Mouse (Mus musculus) intestine, embryonic 14.5 days (tissue): Measurements from ENCODE around the gene Pomp. TPM values are rescaled to one million over a fixed set of nuclear protein-coding genes. Genes with fewer than 3 reads are reported as not detected.
"Not testable (repeated sequence)": the region's sequence is repeated elsewhere in the genome, so short reads cannot be mapped to it uniquely, and the experiment has no call there.

Experiments
- ATAC-seq: fragments of 200-750 bp; cut with Nextera tagmentation; replicated peaks from 2 replicates; pipeline ENCODE4 v1.8.0; 2017; ENCODE audit warnings: low read depth, moderate number of reproducible peaks, moderate TSS enrichment, moderate library complexity; ENCODE audit not compliant: low FRiP score, low TSS enrichment
- DNase-seq: peaks from one replicate; pipeline ENCODE4 v3.0.0-alpha.2; 2018; ENCODE audit warnings: low spot score
- H3K27ac ChIP-seq: fragments of 300-500 bp; sonication (generic); 2 replicates; pipeline ENCODE4 v1.5.1; 2014; ENCODE audit warnings: low read depth, mild to moderate bottlenecking, control low read depth
- H3K27me3 ChIP-seq: fragments of 300-500 bp; sonication (generic); replicated peaks from 2 replicates; pipeline ENCODE4 v1.6.1; 2014; ENCODE audit warnings: low read length, control low read depth; ENCODE audit not compliant: control insufficient read depth, insufficient read depth
- H3K36me3 ChIP-seq: fragments of 300-500 bp; sonication (generic); 2 replicates; pipeline ENCODE4 v1.6.1; 2014; ENCODE audit warnings: low read length, control low read depth; ENCODE audit not compliant: control insufficient read depth, insufficient read depth
- H3K4me1 ChIP-seq: fragments of 300-500 bp; sonication (generic); replicated peaks from 2 replicates; pipeline ENCODE4 v1.6.1; 2014; ENCODE audit warnings: low read length, control low read depth, mixed read lengths; ENCODE audit not compliant: control insufficient read depth, insufficient read depth
- H3K4me2 ChIP-seq: fragments of 300-500 bp; sonication (generic); 2 replicates; pipeline ENCODE4 v1.6.1; 2014; ENCODE audit warnings: low read length
- H3K4me3 ChIP-seq: fragments of 300-500 bp; sonication (generic); 2 replicates; pipeline ENCODE4 v1.5.1; 2014; ENCODE audit warnings: low read depth, low read length, control low read depth, mixed read lengths
- H3K9ac ChIP-seq: fragments of 300-500 bp; sonication (generic); 2 replicates; pipeline ENCODE4 v1.6.1; 2014; ENCODE audit warnings: mild to moderate bottlenecking, low read length
- H3K9me3 ChIP-seq: fragments of 300-500 bp; sonication (generic); 2 replicates; pipeline ENCODE4 v1.6.1; 2016; ENCODE audit warnings: low read length, control low read depth; ENCODE audit not compliant: control insufficient read depth
- WGBS: fragments of 180-500 bp; shearing (Covaris S2); extraction: QIAGEN DNeasy Blood & Tissue Kit; methylation state at CpG from one replicate; pipeline ENCODE4 v1.1.7; 2014; 5-methylcytosine and 5-hydroxymethylcytosine counted together
- polyA plus RNA-seq: library from polyadenylated mRNA; unstranded; fragments of >200 nt; fragmentation: Nextera tagmentation; extraction: Ambion mirVana; gene quantifications from 2 replicates; pipeline ENCODE4 v1.2.1, GENCODE M21; 2014

Gene Pomp
- polyA plus RNA-seq, 1 experiment from 2014 or later, result 418 TPM

DNA sequence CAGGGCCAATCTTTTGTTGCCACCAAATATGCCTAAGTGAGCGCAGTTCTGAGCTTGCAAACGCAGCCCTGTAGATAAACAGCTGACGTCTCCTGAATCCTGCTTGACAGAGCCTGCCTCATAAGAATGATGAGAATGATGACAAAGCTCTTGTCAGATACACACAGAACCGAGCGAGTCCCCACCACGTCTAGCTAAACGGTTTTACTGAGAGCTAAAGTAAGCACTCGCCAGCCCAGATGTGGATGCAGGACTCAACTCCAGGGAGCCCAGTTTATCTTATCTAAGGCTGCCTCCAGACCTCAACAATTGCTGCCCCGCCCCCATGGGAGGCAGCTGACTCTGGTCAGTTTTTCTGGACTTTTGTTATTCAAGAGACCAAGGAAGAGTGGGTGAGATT, 32.9 kb downstream of the Pomp start:
- 19% methylated on average over 9 of the region's 9 CpGs for WGBS
- Histone ChIP-seq H3K36me3 (no peaks in the 10 kb centered on the region), H3K4me2 (peak overlapping the region; percentile 97; the same call in 1 of the 2 replicates), H3K27me3 (0 out of 2 replicates have a peak, but pooled peaks cover 2% of the 10 kb centered on the region), H3K9ac (no peak overlapping the region), H3K4me1 (peaks cover 15% of the 10 kb centered on the region), H3K9me3 (no peaks in the 10 kb centered on the region), H3K27ac (no peak overlapping the region), H3K4me3 (no peak overlapping the region)
- DNase-seq (no peak), ATAC-seq (no peak)

DNA sequence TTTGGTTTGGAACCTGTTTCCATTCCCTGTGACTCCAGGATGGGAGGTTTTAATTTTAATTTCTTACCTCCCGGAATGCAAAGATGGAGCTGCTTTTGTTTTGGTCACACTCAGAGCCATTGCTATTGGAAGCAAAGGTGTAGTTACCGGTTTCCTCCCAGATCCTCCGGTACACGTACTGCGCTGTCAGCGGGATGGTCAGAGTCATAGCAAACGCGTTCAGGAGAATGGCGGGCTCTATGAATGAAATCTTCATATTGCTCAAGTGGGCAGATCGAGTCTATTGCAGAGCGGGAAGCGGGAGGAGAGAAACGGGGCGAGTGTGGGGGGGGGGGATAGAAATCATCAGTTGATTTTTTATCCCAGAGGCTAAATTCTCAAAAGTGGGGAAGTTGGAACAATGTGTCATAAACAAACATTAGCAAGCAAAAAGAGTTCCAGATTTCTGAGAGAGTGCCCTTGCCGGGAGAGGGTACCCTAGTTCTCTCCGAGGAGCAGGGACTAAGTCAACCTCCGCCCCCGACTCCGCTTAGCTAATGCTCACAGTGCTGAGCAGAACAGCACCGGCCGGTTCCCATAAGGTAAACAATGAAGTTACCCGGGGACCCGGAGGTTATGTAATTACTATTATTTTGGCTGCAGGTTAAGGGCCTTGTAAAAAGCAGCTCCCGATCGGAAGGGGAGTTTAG, 33.6 kb downstream of the Pomp start:
- H3K4me3 ChIP-seq, result peak overlapping the region; percentile 62
- H3K4me1 ChIP-seq, result peaks cover 15% of the 10 kb centered on the region
- peak overlapping the region; percentile 48 for H3K9ac ChIP-seq
- H3K27ac ChIP-seq, result no peak overlapping the region
- no peaks in the 10 kb centered on the region for H3K36me3 ChIP-seq
- H3K27me3 ChIP-seq, result 0 out of 2 replicates have a peak, but pooled peaks cover 2% of the 10 kb centered on the region
- WGBS, result 2% methylated on average over 25 of the region's 25 CpGs
- peak overlapping the region; percentile 97 for H3K4me2 ChIP-seq
- DNase-seq (no peak), ATAC-seq (peak; percentile 30; the same call in 1 of the 2 replicates)
- no peaks in the 10 kb centered on the region for H3K9me3 ChIP-seq

DNA sequence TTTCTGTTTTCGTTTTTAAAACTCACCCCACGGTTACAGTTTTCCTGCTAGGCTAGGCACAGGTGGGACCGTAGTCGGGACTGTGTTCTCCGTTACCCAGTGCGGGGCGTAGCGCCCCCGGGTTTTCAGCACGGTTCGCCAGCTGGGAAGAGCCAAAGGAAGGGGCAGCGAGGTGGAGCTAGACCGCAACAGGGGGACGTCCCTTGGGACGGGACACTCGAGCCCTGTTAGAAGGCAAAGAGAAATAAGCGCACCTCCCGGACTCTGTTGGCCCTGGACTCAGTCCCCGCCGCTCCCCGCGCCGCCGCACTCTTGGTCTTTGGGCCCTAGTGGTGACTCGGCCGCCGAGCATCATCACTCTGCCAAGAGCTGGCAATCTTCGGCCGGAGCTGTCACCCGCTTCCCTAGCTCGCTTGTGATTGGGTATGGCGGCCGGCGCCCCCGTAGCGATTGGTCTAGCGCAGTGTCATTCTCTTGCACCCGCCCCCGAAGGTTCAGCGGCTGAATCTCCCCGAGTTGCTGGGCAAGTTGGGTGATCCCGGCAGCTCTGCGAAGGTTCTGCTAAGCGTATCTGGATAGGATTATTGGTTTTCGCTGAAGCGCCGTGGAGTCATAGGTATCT, 34.3 kb downstream of the Pomp start, which contains the start of gene Slc46a3:
Slc46a3 (minus strand) TSS at position 361 of the 622 bp plus-strand sequence.
- Histone ChIP-seq H3K9ac (peak within 1 kb of the TSS; percentile 48), H3K4me1 (peaks cover 15% of the 10 kb centered on the region), H3K9me3 (no peaks in the 10 kb centered on the region), H3K36me3 (no peaks in the 10 kb centered on the region), H3K27me3 (0 out of 2 replicates have a peak, but pooled peaks cover 2% of the 10 kb centered on the region), H3K4me3 (peak within 1 kb of the TSS; percentile 62), H3K4me2 (peak within 1 kb of the TSS; percentile 97), H3K27ac (no peak within 1 kb of the TSS)
- WGBS, result under 1% methylated on average over 47 of the region's 47 CpGs
- ATAC-seq, result peak; percentile 97
- DNase-seq, result peak; percentile 100

DNA sequence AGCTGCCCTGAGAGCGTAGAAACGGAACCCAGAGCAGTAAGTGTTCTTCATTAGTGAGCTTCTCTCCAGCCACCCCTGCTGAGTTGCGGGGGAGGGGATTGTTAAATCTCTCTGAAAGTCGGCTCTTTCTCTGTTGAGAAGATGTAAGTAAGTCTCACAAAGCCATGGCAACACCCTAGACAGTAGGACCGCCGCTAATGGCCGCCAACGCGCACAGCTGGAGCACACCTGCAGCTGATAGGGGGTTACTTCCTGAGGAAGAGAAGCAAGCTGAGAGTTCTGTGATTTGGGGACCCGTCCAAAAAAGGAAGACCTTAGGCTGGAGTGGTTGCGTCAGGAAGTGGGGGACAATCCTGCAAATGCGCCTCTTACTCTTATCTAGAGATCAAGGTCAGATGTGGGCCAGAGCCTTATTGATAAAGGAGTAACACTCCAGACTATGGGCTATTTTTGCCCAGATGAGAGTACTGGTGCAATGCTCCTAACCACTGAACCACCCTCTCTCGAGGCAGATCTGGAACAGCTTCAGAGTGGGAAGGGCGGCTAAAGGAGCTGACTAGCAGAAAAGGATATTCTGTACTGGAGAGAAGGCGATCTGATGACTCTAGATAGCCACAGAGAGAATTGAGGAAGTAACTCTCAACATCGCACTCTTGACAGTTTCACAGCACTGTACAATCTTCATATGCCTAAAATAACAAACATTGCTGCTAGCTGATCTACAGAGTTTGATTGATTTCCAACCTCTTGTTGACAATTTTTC, 35.4 kb downstream of the Pomp start:
- no peaks in the 10 kb centered on the region for H3K36me3 ChIP-seq
- H3K4me2 ChIP-seq, result peak overlapping the region; percentile 97
- 27% methylated on average over 16 of the region's 16 CpGs for WGBS
- 0 out of 2 replicates have a peak, but pooled peaks cover 2% of the 10 kb centered on the region for H3K27me3 ChIP-seq
- H3K4me3 ChIP-seq, result peak overlapping the region; percentile 62
- H3K9me3 ChIP-seq, result no peaks in the 10 kb centered on the region
- DNase-seq, result no peak
- peaks cover 15% of the 10 kb centered on the region for H3K4me1 ChIP-seq
- no peak overlapping the region for H3K9ac ChIP-seq
- no peak overlapping the region for H3K27ac ChIP-seq
- no peak for ATAC-seq

DNA sequence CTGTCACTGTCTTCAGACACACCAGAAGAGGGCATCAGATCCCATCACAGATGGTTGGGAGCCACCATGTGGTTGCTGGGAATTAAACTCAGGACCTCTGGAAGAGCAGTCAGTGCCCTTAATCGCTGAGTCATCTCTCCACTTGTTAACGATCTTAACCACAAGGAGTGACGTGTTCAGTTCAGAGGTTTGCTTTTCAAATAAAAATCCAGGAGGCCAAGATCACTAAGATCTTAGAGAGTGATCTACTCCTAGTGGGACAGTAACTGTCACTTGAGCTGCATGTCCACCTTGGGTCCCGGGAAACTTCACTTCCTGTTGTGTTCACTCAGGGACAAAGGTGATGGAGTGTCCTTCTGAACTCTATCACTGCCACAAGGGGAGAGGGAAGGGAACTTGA, 36.2 kb downstream of the Pomp start:
- H3K9ac ChIP-seq, H3K4me2 ChIP-seq, H3K36me3 ChIP-seq, DNase-seq, H3K4me3 ChIP-seq, H3K9me3 ChIP-seq, H3K27ac ChIP-seq, ATAC-seq, H3K27me3 ChIP-seq: not testable (repeated sequence)
- WGBS, result 79% methylated on average over 4 of the region's 4 CpGs
- peaks cover 15% of the 10 kb centered on the region for H3K4me1 ChIP-seq

DNA sequence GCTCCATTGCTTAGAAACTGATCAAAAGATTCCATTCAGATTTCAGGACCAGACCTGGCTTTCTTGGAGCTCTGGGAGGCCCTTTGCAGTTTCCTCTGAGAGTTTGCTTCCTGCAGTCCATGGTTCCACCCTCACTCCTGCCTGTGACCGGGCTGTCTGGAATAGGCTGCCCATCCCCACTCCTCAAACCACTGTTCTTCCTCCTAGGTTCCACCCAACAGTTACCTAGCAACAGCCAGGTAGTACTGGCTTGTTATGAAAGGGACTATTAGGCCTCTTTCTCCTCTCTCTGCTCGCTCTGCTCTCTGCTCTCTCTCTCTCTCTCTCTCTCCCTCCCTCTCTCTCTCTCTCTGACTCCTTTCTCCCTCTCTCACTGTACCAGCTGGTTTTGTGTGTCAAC, 38.0 kb downstream of the Pomp start:
- no peak for ATAC-seq
- H3K9me3 ChIP-seq, result no peaks in the 10 kb centered on the region
- no peak for DNase-seq
- H3K36me3 ChIP-seq, result no peaks in the 10 kb centered on the region
- no peak overlapping the region for H3K27ac ChIP-seq
- 0 out of 2 replicates have a peak, but pooled peaks cover 2% of the 10 kb centered on the region for H3K27me3 ChIP-seq
- H3K4me1 ChIP-seq, result peaks cover 10% of the 10 kb centered on the region
- 64% methylated on average over 2 of the region's 2 CpGs for WGBS
- H3K4me2 ChIP-seq, result no peak overlapping the region
- H3K4me3 ChIP-seq, result no peak overlapping the region
- H3K9ac ChIP-seq, result no peak overlapping the region

DNA sequence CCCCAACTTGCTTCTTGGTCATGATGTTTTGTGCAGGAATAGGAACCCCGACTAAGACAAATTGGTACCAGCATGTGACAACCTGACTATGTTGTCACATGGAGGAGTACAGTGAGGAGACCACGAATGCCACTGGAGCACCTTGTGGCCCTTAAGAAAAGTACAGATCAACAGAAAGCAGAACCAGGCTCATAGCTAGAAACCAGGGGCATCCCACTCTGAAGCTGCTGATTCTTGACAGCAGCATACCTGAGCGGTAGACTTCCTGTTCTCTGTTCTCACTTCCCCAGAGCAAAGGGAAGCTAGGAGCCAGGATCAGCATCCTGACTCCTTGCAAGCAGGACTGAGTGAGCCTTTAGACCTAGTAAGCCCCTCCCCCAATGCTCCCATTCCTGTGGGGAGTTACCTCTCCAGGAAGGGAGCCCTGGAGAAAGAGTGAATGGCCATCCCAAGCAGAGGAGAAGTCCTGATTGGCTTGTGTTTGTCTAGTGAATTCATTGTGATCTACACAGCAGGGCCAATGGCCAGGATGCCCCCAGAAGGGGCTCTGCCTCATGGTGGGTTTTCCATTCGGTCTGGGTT, 38.8 kb downstream of the Pomp start:
- 0 out of 2 replicates have a peak, but pooled peaks cover 2% of the 10 kb centered on the region for H3K27me3 ChIP-seq
- H3K27ac ChIP-seq, result no peak overlapping the region
- no peak overlapping the region for H3K4me3 ChIP-seq
- H3K9me3 ChIP-seq, result no peaks in the 10 kb centered on the region
- no peak for ATAC-seq
- WGBS, result 68% methylated on average over 4 of the region's 4 CpGs
- H3K4me1 ChIP-seq, result peaks cover 8% of the 10 kb centered on the region; the same call in 1 of the 2 replicates
- no peak overlapping the region for H3K9ac ChIP-seq
- no peak overlapping the region for H3K4me2 ChIP-seq
- no peak for DNase-seq
- H3K36me3 ChIP-seq, result no peaks in the 10 kb centered on the region

DNA sequence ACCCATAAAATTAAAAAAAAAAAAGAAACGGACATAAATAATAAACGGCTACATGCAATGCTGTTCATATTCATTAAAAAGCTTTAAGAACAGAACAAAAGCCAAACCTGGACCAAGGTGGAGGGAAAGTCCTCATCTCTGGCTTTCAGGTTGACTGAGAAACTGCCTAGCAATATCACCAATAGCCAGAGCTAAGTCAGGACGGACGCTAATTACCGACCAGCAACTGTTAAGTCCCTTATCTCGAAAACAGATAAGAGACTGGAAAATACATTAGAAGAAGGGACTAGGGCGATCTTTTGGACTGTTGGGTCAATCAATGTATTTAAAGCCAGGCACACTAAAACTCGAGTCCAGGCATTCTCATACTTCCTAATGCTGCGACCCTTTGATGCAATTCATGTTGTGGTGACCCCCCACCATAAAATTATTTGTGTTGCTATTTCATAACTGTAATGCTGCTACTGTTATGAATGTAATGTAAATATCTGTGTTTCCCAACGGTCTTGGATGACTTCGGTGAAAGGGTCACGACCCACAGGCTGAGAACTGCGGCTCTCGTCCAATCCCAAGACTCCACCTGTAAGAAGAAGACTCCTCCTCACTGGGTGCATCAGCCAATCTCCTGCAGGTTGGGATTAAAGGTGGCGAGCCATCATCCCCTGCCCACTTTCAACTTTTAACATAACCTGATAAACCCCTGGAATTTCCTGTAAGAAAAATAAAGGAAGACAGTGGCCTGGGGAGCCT, 41.9 kb downstream of the Pomp start:
- no peaks in the 10 kb centered on the region for H3K27me3 ChIP-seq
- H3K27ac ChIP-seq, result no peak overlapping the region
- H3K9me3 ChIP-seq, result no peaks in the 10 kb centered on the region
- DNase-seq (no peak), ATAC-seq (no peak)
- no peaks in the 10 kb centered on the region for H3K36me3 ChIP-seq
- no peaks in the 10 kb centered on the region for H3K4me1 ChIP-seq
- no peak overlapping the region for H3K4me2 ChIP-seq
- H3K9ac ChIP-seq, result no peak overlapping the region
- H3K4me3 ChIP-seq, result no peak overlapping the region
- 73% methylated on average over 15 of the region's 15 CpGs for WGBS
